Mouse (Mus musculus): ENCODE measurements around the gene Kcnk13. TPM values are rescaled to one million over a fixed set of nuclear protein-coding genes. Genes with fewer than 3 reads are reported as not detected.

Kcnk13 gene
- polyA plus RNA-seq, 1 experiment: not detected

DNA sequence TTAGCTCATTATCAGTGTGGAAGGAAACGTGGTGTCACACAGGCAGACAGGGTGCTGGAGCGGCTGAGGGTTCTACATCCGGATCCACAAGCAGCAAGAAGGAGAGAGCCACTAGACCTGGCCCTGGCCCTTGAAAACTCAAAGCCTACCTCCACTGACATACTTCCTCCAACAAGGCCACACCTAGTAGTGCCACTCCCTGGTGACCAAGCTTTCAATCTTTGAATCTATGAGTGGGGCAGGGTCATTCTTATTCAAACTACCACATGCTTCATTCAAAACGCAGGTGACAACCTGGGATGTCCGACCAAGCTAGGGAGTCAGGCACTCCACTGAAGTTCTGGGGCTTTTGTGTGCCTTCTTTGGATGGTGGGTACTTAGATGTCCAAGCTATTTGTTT is 35.4 kb downstream of the Kcnk13 start:
- TF ChIP-seq POLR2A (IDR thresholded peaks at IDR 0.05; ENCODE audit: insufficient read depth, low read length): no peak
- TF ChIP-seq CTCF (IDR thresholded peaks at IDR 0.05; ENCODE audit: low read depth, low read length): no peak
- TF ChIP-seq EP300 (IDR thresholded peaks at IDR 0.05; ENCODE audit: insufficient read depth, low read depth, low read length): no peak
- Histone ChIP-seq H3K27me3 (ENCODE audit: control insufficient read depth, insufficient read depth, low read length, poor library complexity, severe bottlenecking) (no peaks in the 10 kb centered on the region), H3K9me3 (replicated peaks; ENCODE audit: control insufficient read depth, insufficient read depth, low read length, poor library complexity, severe bottlenecking) (no peaks in the 10 kb centered on the region), H3K27ac (ENCODE audit: insufficient read depth, low read length) (no peak overlapping the region), H3K4me3 (ENCODE audit: low read depth, low read length) (no peak overlapping the region), H3K4me1 (ENCODE audit: control insufficient read depth, insufficient read depth, low read length) (peaks cover 2% of the 10 kb centered on the region), H3K36me3 (ENCODE audit: control insufficient read depth, insufficient read depth, low read length, poor library complexity, severe bottlenecking) (no peaks in the 10 kb centered on the region), H3K9ac (ENCODE audit: low read depth, poor library complexity, severe bottlenecking) (no peak overlapping the region)

DNA sequence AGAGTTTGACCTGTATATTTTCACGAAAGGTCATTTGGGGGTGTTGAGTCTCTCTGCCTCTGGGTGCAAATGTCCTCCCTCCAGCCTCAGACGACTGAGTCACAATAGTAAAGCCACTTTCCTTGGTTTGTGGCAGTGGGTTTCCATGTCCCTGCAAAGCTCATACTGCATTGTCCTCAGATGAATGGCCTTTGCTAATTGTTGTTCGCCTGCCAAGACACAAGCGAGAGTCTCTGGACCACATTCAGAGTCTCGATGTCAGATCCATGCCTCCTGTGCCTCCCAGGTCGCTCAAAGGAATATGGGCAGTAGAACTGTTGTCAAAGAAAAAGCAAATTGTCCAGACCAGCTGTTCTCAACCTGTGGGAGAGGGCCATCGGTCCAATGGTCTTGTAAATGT is 36.1 kb downstream of the Kcnk13 start:
- Histone ChIP-seq H3K4me1 (ENCODE audit: control insufficient read depth, insufficient read depth, low read length) (peaks cover 2% of the 10 kb centered on the region), H3K36me3 (ENCODE audit: control insufficient read depth, insufficient read depth, low read length, poor library complexity, severe bottlenecking) (no peaks in the 10 kb centered on the region), H3K9ac (ENCODE audit: low read depth, poor library complexity, severe bottlenecking) (no peak overlapping the region), H3K4me3 (ENCODE audit: low read depth, low read length) (no peak overlapping the region), H3K9me3 (replicated peaks; ENCODE audit: control insufficient read depth, insufficient read depth, low read length, poor library complexity, severe bottlenecking) (no peaks in the 10 kb centered on the region), H3K27me3 (ENCODE audit: control insufficient read depth, insufficient read depth, low read length, poor library complexity, severe bottlenecking) (no peaks in the 10 kb centered on the region), H3K27ac (ENCODE audit: insufficient read depth, low read length) (no peak overlapping the region)
- no peak for TF ChIP-seq CTCF (IDR thresholded peaks at IDR 0.05; ENCODE audit: low read depth, low read length)
- no peak for TF ChIP-seq EP300 (IDR thresholded peaks at IDR 0.05; ENCODE audit: insufficient read depth, low read depth, low read length)
- no peak for TF ChIP-seq POLR2A (IDR thresholded peaks at IDR 0.05; ENCODE audit: insufficient read depth, low read length)

DNA sequence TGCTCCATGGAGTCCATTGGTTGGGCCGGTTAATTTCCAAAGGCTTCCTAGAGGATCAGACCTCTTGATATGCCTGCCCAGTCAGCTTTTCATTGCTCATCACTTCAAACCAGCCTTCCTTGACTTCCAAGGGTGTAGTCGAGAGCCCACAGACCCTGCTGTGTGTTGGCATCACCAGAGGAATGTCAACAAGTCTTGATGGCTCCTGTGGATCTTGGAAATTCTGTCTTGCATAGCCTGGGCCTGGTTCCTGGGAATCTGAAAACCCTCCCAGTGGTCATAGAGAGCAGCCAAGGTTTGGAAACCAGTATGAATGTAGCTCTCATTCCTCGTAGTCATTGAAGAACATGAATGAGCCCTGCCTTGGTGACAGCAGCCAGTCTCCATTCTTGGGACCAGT is 36.9 kb downstream of the Kcnk13 start:
- Histone ChIP-seq H3K4me3 (ENCODE audit: low read depth, low read length) (no peak overlapping the region), H3K27ac (ENCODE audit: insufficient read depth, low read length) (no peak overlapping the region), H3K27me3 (ENCODE audit: control insufficient read depth, insufficient read depth, low read length, poor library complexity, severe bottlenecking) (no peaks in the 10 kb centered on the region), H3K36me3 (ENCODE audit: control insufficient read depth, insufficient read depth, low read length, poor library complexity, severe bottlenecking) (no peaks in the 10 kb centered on the region), H3K9me3 (replicated peaks; ENCODE audit: control insufficient read depth, insufficient read depth, low read length, poor library complexity, severe bottlenecking) (no peaks in the 10 kb centered on the region), H3K4me1 (ENCODE audit: control insufficient read depth, insufficient read depth, low read length) (peaks cover 2% of the 10 kb centered on the region), H3K9ac (ENCODE audit: low read depth, poor library complexity, severe bottlenecking) (no peak overlapping the region)
- no peak for TF ChIP-seq EP300 (IDR thresholded peaks at IDR 0.05; ENCODE audit: insufficient read depth, low read depth, low read length)
- no peak for TF ChIP-seq CTCF (IDR thresholded peaks at IDR 0.05; ENCODE audit: low read depth, low read length)
- TF ChIP-seq POLR2A (IDR thresholded peaks at IDR 0.05; ENCODE audit: insufficient read depth, low read length): no peak

DNA sequence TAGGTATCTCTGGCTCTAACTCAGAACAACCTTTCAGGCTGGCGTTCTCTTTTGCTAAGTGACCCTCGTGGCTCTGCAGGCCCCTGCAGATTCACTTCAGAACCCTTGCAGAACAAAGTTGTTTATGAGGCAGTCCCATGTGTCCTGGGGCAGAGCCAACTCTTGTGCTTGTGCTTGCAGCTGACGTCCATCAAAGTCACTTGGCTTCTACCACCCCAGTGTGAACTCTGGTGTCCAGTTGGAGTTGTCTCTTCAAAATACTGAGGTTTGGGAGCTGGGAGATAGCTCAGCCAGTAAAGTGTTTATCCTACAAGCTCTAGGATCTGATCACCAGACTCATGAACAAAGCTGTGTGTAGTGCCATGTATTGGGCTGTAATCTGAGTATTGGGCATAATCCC is 37.6 kb downstream of the Kcnk13 start:
- Histone ChIP-seq H3K4me1 (ENCODE audit: control insufficient read depth, insufficient read depth, low read length) (peaks cover 2% of the 10 kb centered on the region), H3K4me3 (ENCODE audit: low read depth, low read length) (no peak overlapping the region), H3K27ac (ENCODE audit: insufficient read depth, low read length) (no peak overlapping the region), H3K36me3 (ENCODE audit: control insufficient read depth, insufficient read depth, low read length, poor library complexity, severe bottlenecking) (no peaks in the 10 kb centered on the region), H3K9me3 (replicated peaks; ENCODE audit: control insufficient read depth, insufficient read depth, low read length, poor library complexity, severe bottlenecking) (no peaks in the 10 kb centered on the region), H3K27me3 (ENCODE audit: control insufficient read depth, insufficient read depth, low read length, poor library complexity, severe bottlenecking) (no peaks in the 10 kb centered on the region), H3K9ac (ENCODE audit: low read depth, poor library complexity, severe bottlenecking) (no peak overlapping the region)
- TF ChIP-seq POLR2A (IDR thresholded peaks at IDR 0.05; ENCODE audit: insufficient read depth, low read length) (no peak), CTCF (IDR thresholded peaks at IDR 0.05; ENCODE audit: low read depth, low read length) (no peak)

DNA sequence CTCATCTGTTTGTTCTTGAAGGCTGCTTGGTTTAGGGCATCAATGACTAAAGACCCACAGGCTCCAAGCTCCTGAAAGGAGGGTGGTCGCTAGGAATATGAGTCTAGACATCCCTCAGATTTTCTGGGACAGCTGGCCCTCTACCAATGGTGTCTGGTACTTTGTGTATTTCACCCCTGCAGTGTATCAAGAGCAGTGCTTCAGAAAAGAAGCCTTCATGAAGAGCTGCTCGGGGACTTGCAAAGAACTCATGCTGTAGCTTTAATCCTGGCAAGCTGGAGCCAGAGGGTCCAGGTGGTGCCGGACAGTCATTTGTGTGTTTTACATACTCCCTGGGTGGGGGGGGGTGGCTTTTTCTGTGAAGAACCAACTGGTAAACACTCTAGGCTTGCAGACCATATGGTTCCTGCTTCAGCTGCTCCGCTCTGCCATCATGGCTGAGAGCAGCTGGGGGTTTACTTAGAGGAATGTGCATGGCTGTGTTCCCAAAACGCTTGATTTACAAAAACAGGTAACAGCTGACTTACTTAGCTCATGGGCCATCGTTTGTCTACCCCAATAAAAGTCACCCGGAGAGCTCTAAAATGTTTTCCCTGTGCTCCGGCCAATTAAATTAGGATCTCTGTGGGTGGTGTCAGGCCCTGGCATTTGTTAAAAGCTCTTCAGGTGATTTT is 38.8 kb downstream of the Kcnk13 start:
- Histone ChIP-seq H3K9me3 (replicated peaks; ENCODE audit: control insufficient read depth, insufficient read depth, low read length, poor library complexity, severe bottlenecking) (no peaks in the 10 kb centered on the region), H3K4me3 (ENCODE audit: low read depth, low read length) (no peak overlapping the region), H3K9ac (ENCODE audit: low read depth, poor library complexity, severe bottlenecking) (no peak overlapping the region), H3K36me3 (ENCODE audit: control insufficient read depth, insufficient read depth, low read length, poor library complexity, severe bottlenecking) (no peaks in the 10 kb centered on the region), H3K27me3 (ENCODE audit: control insufficient read depth, insufficient read depth, low read length, poor library complexity, severe bottlenecking) (no peaks in the 10 kb centered on the region), H3K27ac (ENCODE audit: insufficient read depth, low read length) (no peak overlapping the region), H3K4me1 (ENCODE audit: control insufficient read depth, insufficient read depth, low read length) (peaks cover 2% of the 10 kb centered on the region)
- TF ChIP-seq POLR2A (IDR thresholded peaks at IDR 0.05; ENCODE audit: insufficient read depth, low read length) (no peak), CTCF (IDR thresholded peaks at IDR 0.05; ENCODE audit: low read depth, low read length) (no peak), EP300 (IDR thresholded peaks at IDR 0.05; ENCODE audit: insufficient read depth, low read depth, low read length) (no peak)

DNA sequence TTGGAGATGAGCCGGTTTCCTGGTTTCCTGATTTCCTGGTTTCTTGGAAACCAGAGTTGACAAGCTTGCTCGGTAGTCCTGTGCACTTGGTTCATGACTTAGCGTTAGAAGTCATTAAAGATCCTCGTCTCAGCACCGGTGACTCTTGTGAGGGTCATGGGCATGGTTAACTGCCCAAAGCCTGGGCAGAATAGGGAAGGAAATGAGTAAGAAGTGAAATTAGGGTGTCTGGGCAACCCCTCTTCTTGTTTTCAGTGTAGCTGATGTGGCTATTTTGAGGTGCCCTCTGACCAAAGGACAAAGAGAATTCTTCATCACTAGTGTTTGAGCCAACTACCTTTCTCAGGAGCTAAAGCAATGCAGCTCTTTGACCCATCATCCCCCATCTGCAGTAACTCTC is 41.0 kb downstream of the Kcnk13 start:
- Histone ChIP-seq H3K9me3 (replicated peaks; ENCODE audit: control insufficient read depth, insufficient read depth, low read length, poor library complexity, severe bottlenecking) (no peaks in the 10 kb centered on the region; the same call in 1 of the 2 replicates), H3K4me1 (ENCODE audit: control insufficient read depth, insufficient read depth, low read length) (peaks cover 2% of the 10 kb centered on the region), H3K9ac (ENCODE audit: low read depth, poor library complexity, severe bottlenecking) (no peak overlapping the region), H3K27me3 (ENCODE audit: control insufficient read depth, insufficient read depth, low read length, poor library complexity, severe bottlenecking) (no peaks in the 10 kb centered on the region), H3K4me3 (ENCODE audit: low read depth, low read length) (no peak overlapping the region), H3K36me3 (ENCODE audit: control insufficient read depth, insufficient read depth, low read length, poor library complexity, severe bottlenecking) (no peaks in the 10 kb centered on the region), H3K27ac (ENCODE audit: insufficient read depth, low read length) (no peak overlapping the region)
- no peak for TF ChIP-seq POLR2A (IDR thresholded peaks at IDR 0.05; ENCODE audit: insufficient read depth, low read length)
- no peak for TF ChIP-seq EP300 (IDR thresholded peaks at IDR 0.05; ENCODE audit: insufficient read depth, low read depth, low read length)
- no peak for TF ChIP-seq CTCF (IDR thresholded peaks at IDR 0.05; ENCODE audit: low read depth, low read length)

Measured in ES-Bruce4 (cell line).